Mouse (Mus musculus) colon, adult 2 months (tissue): ENCODE data around the gene Glt6d1. TPM values are rescaled to one million over a fixed set of nuclear protein-coding genes. Genes with fewer than 3 reads are reported as not detected.

Source experiments
- polyA plus RNA-seq: library from polyadenylated mRNA; depleted of rRNA; stranded (reverse); fragments of >200 nt; gene quantifications from 2 replicates; pipeline ENCODE4 v1.2.3, GENCODE M21; 2012; rRNA removed

The Glt6d1 gene
- not detected in 2 replicates for polyA plus RNA-seq

GRCm38 (mm10) chr2:25815748-25816147 lies at the start of gene Glt6d1:
Gene Glt6d1 (minus strand): TSS chr2:25815848.

DNA sequence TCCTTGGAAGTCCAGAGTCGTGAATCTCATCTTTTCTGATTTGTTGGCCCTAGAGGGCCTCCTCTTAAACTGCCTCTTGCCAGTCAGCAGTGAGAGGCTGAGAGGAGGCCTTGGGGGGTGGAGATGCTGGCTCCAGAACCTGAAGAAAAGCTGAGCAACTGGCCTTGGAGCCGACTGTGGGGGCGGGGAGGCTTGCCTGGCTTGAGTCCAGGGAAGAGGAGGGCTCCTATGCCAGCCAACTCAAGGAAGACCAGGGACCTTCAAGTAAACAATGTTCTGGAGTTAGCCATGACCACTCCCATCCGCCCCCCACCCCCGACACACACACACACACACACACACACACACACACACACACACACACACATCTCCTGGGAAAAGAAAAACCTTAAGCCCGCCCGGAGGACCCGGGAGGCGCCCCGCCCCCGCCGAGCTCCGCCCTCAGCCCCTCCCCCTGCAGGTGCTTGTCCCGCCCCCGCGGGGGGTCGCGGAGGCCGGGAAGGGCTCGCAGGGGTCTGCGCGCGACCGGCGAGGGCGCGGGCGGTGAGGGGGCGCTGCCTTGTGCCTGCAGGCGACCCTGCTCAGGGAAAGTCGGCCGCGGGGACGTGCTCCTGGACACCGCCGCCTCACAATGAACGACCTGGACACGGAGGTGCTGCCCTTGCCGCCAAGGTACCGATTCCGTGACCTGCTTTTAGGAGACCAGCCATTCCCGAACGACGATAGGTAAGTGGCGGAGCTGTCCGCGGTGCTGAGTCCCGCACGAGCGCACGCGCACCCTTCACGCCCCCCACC lies 47.9 kb upstream of the Glt6d1 start, which contains the start of gene Kcnt1:
Gene Kcnt1 (plus strand): TSS at position 398 of the 795 bp plus-strand sequence.

DNA sequence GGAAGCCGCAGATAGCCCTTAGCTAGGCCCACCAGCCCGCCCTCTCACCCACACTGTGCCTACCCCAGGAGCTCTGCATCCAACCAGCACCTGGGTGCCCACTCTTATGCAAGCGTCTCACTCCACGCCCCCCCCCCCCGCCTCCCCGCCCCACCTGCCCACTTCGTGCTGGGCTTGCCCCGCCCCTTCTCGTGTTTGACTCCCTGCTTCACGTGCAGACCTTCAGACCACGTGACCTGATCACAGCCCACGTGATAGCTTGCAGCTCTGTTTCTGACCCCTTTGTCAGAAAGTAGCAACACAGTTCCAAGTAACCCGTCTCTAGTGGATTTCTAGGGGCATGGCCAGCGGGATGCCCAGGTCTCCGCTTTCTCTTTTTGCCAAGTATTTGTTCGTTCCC lies 31.6 kb upstream of the Glt6d1 start, which contains the start of gene Sohlh1:
Gene Sohlh1 (minus strand): TSS at position 23 of the 400 bp plus-strand sequence.

DNA sequence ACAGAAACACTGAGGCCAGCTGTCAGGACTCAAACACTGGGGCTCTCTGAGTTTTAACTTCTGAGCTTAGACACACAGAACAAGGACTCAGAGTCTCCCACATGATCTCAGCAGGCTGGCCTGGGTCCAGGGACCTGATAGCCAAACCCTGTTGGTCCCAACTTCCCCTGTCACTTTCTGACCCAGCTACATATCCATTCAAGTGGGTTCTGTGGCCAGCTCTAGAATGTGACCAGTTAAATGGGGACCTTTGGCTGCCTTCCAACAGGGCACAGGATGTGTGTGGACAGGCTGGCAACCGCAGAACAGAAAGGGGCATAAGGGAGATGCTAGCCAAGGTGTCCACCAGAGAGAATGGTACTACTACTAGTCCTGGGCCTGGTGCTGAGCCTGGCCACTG lies 7.2 kb upstream of the Glt6d1 start, which contains the start of gene Lcn9:
Gene Lcn9 (plus strand): TSS at position 348 of the 400 bp plus-strand sequence.

GRCm38 (mm10) chr2:25781957-25782356 lies 33.7 kb downstream of the Glt6d1 start, which contains the start of gene Gm13539:
Gene Gm13539 (plus strand): TSS chr2:25782257.

GRCm38 (mm10) chr2:25776717-25777116 lies 38.9 kb downstream of the Glt6d1 start, which contains the start of gene Lcn11:
Gene Lcn11 (plus strand): TSS chr2:25777017.

DNA sequence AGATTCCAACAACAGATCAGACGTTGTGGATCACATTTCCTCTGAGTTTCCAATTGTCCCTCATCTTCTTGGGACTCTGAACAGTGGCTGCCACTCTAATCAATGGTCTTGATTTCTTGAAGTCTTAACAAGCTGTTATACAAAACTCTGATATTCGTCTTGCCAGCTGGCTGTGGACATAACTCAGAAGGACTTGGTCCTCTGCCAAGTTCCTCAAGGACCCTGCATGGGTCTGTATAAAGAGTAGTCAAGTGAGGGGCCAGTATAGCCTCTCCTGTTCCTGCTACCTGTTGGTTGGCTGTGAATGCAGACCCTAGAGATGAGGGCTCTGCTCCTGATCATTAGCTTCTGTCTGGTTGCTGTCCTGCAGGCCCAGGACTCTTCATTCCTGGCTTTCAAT lies 50.4 kb downstream of the Glt6d1 start, which contains the start of gene Lcn3:
Gene Lcn3 (plus strand): TSS at position 301 of the 400 bp plus-strand sequence.

Other genes starting within 250 kb of the Glt6d1 start
- gene Mamdc4, start 241.0 kb downstream of the Glt6d1 start, polyA plus RNA-seq, result 3.1 and 10.3 TPM in 2 replicates
- gene Phpt1, start 240.6 kb downstream of the Glt6d1 start, polyA plus RNA-seq, result 20.9 and 24.9 TPM in 2 replicates
- gene Ajm1, start 234.1 kb downstream of the Glt6d1 start, polyA plus RNA-seq, result 2.2 and 2.4 TPM in 2 replicates
- 64.1 and 64.2 TPM in 2 replicates for gene Rabl6, start 207.3 kb downstream of the Glt6d1 start, polyA plus RNA-seq
- gene Ccdc183, start 198.2 kb downstream of the Glt6d1 start, polyA plus RNA-seq, result 0.07 TPM in 2 replicates
- 20.6 and 23.5 TPM in 2 replicates for gene Tmem141, start 193.8 kb downstream of the Glt6d1 start, polyA plus RNA-seq
- gene Fcna, start 187.8 kb downstream of the Glt6d1 start, polyA plus RNA-seq, result 9.5 and 10.1 TPM in 2 replicates
- gene Lcn8, start 162.7 kb downstream of the Glt6d1 start, polyA plus RNA-seq, result not detected in 2 replicates
- not detected in 2 replicates for gene Lcn5, start 157.9 kb downstream of the Glt6d1 start, polyA plus RNA-seq
- not detected in 2 replicates for gene Lcn6, start 139.1 kb downstream of the Glt6d1 start, polyA plus RNA-seq
- gene Lcn10, start 133.1 kb downstream of the Glt6d1 start, polyA plus RNA-seq, result not detected in 2 replicates
- gene Obp2a, start 115.8 kb downstream of the Glt6d1 start, polyA plus RNA-seq, result not detected in 2 replicates
- 43.1 and 46.6 TPM in 2 replicates for gene Bmyc, start 109.1 kb downstream of the Glt6d1 start, polyA plus RNA-seq
- not detected in 2 replicates for gene Obp2b, start 78.8 kb downstream of the Glt6d1 start, polyA plus RNA-seq
- gene Lcn3, start 50.3 kb downstream of the Glt6d1 start, polyA plus RNA-seq, result not detected in 2 replicates
- not detected in 2 replicates for gene Lcn11, start 38.8 kb downstream of the Glt6d1 start, polyA plus RNA-seq
- gene Gm13539, start 33.6 kb downstream of the Glt6d1 start, polyA plus RNA-seq, result not detected in 2 replicates
- gene Lcn9, start 7.3 kb upstream of the Glt6d1 start, polyA plus RNA-seq, result not detected in 2 replicates
- not detected in 2 replicates for gene Sohlh1, start 31.4 kb upstream of the Glt6d1 start, polyA plus RNA-seq
- 2.3 and 4.0 TPM in 2 replicates for gene Kcnt1, start 47.9 kb upstream of the Glt6d1 start, polyA plus RNA-seq
- 3.7 and 8.0 TPM in 2 replicates for gene Camsap1, start 167.4 kb upstream of the Glt6d1 start, polyA plus RNA-seq
- 65.0 and 65.8 TPM in 2 replicates for gene Ubac1, start 205.9 kb upstream of the Glt6d1 start, polyA plus RNA-seq